Mouse (Mus musculus): ENCODE data around the gene Fcrlb. TPM values are rescaled to one million over a fixed set of nuclear protein-coding genes. Genes with fewer than 3 reads are reported as not detected.

Gene Fcrlb
- polyA plus RNA-seq, 1 experiment from 2014 or later, result 0.71 TPM

DNA sequence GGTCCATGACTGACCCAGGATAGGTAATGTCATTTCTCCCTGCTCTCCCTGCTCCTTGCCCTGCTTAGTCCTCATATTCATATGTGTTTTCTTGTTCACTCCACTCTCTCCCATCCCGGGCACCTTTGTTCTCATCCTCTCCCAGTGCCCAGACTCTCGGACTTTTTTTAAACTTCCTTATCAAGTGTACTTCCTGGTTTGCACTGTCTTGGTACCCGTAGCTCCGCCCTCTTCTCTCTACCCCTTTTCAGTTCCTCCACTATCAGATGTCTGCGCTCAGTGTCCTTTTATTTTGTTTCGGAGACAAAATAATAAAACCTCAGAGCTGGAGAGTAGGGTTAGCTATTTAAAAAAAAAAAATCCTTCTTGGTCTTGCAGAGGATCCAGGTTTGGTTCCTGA, 11.7 kb upstream of the Fcrlb start:
- 89% methylated on average over 6 of the region's 6 CpGs for WGBS
- Histone ChIP-seq H3K9me3 (ENCODE audit: control insufficient read depth, low read length) (no peaks in the 10 kb centered on the region), H3K27ac (replicated peaks; ENCODE audit: low read depth, low read length) (no peak overlapping the region), H3K36me3 (ENCODE audit: control insufficient read depth, insufficient read depth, low read length) (no peaks in the 10 kb centered on the region), H3K4me3 (replicated peaks; ENCODE audit: low read depth, low read length) (no peak overlapping the region), H3K27me3 (ENCODE audit: control insufficient read depth, insufficient read depth, low read length) (no peaks in the 10 kb centered on the region), H3K4me2 (ENCODE audit: low read length) (no peak overlapping the region), H3K9ac (replicated peaks; ENCODE audit: low read length) (no peak overlapping the region), H3K4me1 (ENCODE audit: control insufficient read depth, insufficient read depth, low read length) (no peaks in the 10 kb centered on the region)
- ATAC-seq (ENCODE audit: low FRiP score, low TSS enrichment), result no peak
- no peak for DNase-seq

DNA sequence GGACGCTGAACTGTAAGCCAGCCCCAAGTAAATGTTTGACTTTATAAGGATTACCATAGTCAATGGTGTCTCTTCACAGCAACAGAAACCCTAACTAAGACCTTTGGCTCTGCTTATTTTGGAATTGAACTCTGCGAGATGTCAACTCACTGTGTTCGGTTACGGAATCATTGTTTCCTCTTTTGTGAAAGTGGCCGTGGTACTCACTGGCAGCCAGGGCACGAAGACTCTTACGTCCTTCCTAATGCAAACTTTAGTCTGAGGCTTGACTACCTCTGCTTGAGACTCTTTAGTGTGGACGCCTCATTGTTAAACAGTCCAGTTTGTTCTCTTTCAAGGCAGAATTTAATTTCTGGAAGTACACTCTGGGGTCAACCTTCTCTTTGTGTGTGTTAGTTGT, 6.6 kb upstream of the Fcrlb start:
- Histone ChIP-seq H3K27ac (replicated peaks; ENCODE audit: low read depth, low read length) (no peak overlapping the region), H3K9ac (replicated peaks; ENCODE audit: low read length) (no peak overlapping the region), H3K36me3 (ENCODE audit: control insufficient read depth, insufficient read depth, low read length) (no peaks in the 10 kb centered on the region), H3K9me3 (ENCODE audit: control insufficient read depth, low read length) (no peaks in the 10 kb centered on the region), H3K4me2 (ENCODE audit: low read length) (no peak overlapping the region), H3K4me3 (replicated peaks; ENCODE audit: low read depth, low read length) (no peak overlapping the region), H3K27me3 (ENCODE audit: control insufficient read depth, insufficient read depth, low read length) (no peaks in the 10 kb centered on the region), H3K4me1 (ENCODE audit: control insufficient read depth, insufficient read depth, low read length) (no peaks in the 10 kb centered on the region)
- 95% methylated on average over 8 of the region's 8 CpGs for WGBS
- DNase-seq (no peak), ATAC-seq (ENCODE audit: low FRiP score, low TSS enrichment) (no peak)

DNA sequence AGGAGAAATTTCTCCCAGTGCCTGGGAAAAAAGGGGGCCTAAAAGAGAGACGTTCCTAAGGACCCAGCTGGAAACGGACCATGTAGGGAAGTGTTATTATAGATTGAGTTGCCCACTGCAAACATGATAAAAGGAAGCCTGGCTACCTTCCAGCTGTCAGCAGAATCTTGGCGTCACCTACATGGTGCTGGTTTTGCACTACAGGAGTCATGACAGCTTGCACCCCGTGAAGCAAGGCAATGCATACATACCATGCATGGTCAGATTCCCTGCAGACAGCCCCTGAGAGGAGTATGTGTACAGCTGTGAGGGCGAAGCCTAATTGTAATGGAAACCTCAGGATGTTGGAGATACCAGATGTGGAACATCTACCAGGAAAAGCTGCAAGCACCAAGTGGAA, 2.9 kb upstream of the Fcrlb start:
- 80% methylated on average over 5 of the region's 5 CpGs for WGBS
- DNase-seq (no peak), ATAC-seq (ENCODE audit: low FRiP score, low TSS enrichment) (no peak)
- Histone ChIP-seq H3K9me3 (ENCODE audit: control insufficient read depth, low read length) (no peaks in the 10 kb centered on the region), H3K27me3 (ENCODE audit: control insufficient read depth, insufficient read depth, low read length) (no peaks in the 10 kb centered on the region), H3K4me2 (ENCODE audit: low read length) (no peak overlapping the region), H3K9ac (replicated peaks; ENCODE audit: low read length) (no peak overlapping the region), H3K4me1 (ENCODE audit: control insufficient read depth, insufficient read depth, low read length) (no peaks in the 10 kb centered on the region), H3K4me3 (replicated peaks; ENCODE audit: low read depth, low read length) (no peak overlapping the region), H3K27ac (replicated peaks; ENCODE audit: low read depth, low read length) (no peak overlapping the region), H3K36me3 (ENCODE audit: control insufficient read depth, insufficient read depth, low read length) (no peaks in the 10 kb centered on the region)

DNA sequence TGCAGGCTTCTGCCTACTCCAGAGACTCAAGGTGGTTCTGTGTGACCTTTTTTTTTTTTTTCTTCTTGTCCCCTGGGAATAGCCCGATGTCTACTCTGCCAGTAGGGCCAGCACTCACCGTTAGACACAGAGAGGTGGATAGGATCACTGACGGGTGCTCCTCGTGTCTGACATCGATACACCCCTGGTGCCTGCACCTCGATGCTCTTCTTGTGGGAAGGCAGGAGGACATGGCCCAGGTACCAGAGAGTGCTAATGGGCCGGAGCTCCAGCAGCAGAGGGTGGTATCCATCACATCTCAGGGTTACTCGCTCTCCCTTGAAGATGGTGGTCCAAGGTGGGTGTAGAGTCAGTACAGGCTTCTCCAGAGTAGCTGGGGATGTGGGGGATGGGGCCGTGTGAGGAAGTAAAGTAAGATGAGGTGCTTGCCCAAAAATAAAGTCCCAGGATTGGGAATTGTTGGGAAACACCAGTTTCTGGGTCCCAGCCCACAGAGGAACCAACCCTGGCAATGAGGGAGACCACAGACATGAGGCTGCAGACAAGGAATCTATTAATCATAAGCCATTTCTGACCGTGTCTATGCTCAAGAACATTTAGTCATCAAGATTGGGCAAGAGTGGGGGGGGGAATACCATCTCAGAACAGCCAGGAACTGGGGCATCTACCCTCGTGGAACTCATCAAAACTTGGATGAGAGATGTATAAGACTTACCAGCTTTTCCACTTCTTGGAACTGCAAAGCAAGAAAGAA, 657 bp downstream of the Fcrlb start:
- no peaks in the 10 kb centered on the region for H3K9me3 ChIP-seq (ENCODE audit: control insufficient read depth, low read length)
- H3K4me1 ChIP-seq (ENCODE audit: control insufficient read depth, insufficient read depth, low read length), result peaks cover 4% of the 10 kb centered on the region; the same call in 1 of the 2 replicates
- H3K36me3 ChIP-seq (ENCODE audit: control insufficient read depth, insufficient read depth, low read length), result no peaks in the 10 kb centered on the region
- no peak for DNase-seq
- H3K27ac ChIP-seq (replicated peaks; ENCODE audit: low read depth, low read length), result no peak overlapping the region
- peaks cover 23% of the 10 kb centered on the region for H3K27me3 ChIP-seq (ENCODE audit: control insufficient read depth, insufficient read depth, low read length)
- ATAC-seq (ENCODE audit: low FRiP score, low TSS enrichment), result no peak
- H3K9ac ChIP-seq (replicated peaks; ENCODE audit: low read length), result no peak overlapping the region
- WGBS, result 83% methylated on average over 11 of the region's 11 CpGs
- H3K4me3 ChIP-seq (replicated peaks; ENCODE audit: low read depth, low read length), result no peak overlapping the region
- no peak overlapping the region for H3K4me2 ChIP-seq (ENCODE audit: low read length)

DNA sequence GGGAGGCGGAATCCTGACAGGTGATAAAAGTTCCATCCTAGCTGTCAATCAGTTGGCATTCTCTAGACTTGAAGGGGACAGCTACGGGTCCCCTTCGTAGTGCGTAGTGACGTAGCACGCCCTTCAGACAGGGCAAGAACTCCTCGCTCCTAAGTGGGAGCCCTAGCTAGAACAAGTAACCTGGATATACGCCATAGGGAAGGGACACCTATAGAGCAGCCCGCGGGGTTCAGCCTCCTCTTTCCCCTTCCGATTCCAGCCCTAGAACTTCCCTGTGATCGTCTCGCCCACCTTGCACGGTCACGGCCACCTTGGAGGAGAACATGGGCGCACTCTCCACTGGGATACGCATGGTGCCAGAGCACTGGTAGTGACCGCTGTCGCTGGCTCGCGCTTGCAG, 4.4 kb downstream of the Fcrlb start:
- H3K27me3 ChIP-seq (ENCODE audit: control insufficient read depth, insufficient read depth, low read length), result peaks cover 32% of the 10 kb centered on the region
- whole genome bisulfite sequencing, result 3% methylated on average over 21 of the region's 21 CpGs
- peak; percentile 61; the same call in 1 of the 2 replicates for ATAC-seq (ENCODE audit: low FRiP score, low TSS enrichment)

DNA sequence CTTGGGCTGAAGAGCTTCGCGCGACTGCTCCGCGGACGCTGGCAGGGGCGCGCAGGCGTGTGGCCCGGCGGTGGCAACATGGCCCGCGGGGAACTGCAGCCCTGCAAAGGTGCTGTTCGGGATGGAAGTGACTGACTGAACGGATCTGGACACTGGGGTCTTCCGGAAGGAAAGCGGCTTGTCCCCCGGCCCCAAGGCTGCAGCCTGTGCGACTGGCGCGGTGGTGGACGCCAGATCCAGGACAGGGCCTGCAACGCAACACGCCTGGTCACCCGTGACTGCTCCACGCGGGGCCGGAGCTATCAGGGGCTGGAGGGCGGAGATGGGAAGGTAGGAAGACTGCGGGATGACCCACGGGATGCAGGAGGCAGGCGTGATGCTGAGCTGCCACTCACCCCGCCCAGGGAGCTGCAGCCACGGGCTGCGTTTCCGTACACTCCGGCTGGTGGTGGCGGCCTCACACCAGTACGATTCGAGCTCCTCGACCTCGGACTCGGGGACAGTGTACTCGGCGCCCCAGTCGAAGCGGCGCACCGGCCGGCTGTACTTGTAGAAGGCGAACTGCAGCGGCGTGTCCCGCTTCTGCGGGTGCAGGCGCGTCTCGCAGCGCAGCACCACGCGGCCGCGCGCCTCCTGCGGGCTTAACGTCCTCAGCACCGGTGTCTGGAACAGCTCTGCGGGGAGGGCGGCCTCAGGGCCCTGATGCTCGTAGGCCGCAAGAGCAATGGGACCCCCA, 5.1 kb downstream of the Fcrlb start:
- no peaks in the 10 kb centered on the region for H3K9me3 ChIP-seq (ENCODE audit: control insufficient read depth, low read length)
- H3K4me3 ChIP-seq (replicated peaks; ENCODE audit: low read depth, low read length), result peak overlapping the region; percentile 60
- H3K27me3 ChIP-seq (ENCODE audit: control insufficient read depth, insufficient read depth, low read length), result peaks cover 32% of the 10 kb centered on the region
- H3K4me2 ChIP-seq (ENCODE audit: low read length), result peak overlapping the region; percentile 83
- WGBS, result under 1% methylated on average over 67 of the region's 71 CpGs
- DNase-seq (peak; percentile 81), ATAC-seq (ENCODE audit: low FRiP score, low TSS enrichment) (peak; percentile 72)
- no peak overlapping the region; the same call in 1 of the 2 replicates for H3K27ac ChIP-seq (replicated peaks; ENCODE audit: low read depth, low read length)
- H3K9ac ChIP-seq (replicated peaks; ENCODE audit: low read length), result peak overlapping the region; percentile 59
- no peaks in the 10 kb centered on the region for H3K36me3 ChIP-seq (ENCODE audit: control insufficient read depth, insufficient read depth, low read length)
- H3K4me1 ChIP-seq (ENCODE audit: control insufficient read depth, insufficient read depth, low read length), result peaks cover 4% of the 10 kb centered on the region; the same call in 1 of the 2 replicates

More for the DNA sequence above, 4.4 kb downstream of the Fcrlb start:
- Histone ChIP-seq H3K9me3 (ENCODE audit: control insufficient read depth, low read length) (no peaks in the 10 kb centered on the region), H3K36me3 (ENCODE audit: control insufficient read depth, insufficient read depth, low read length) (no peaks in the 10 kb centered on the region), H3K4me2 (ENCODE audit: low read length) (peak overlapping the region; percentile 83), H3K9ac (replicated peaks; ENCODE audit: low read length) (peak overlapping the region; percentile 59; the same call in 1 of the 2 replicates), H3K4me1 (ENCODE audit: control insufficient read depth, insufficient read depth, low read length) (peaks cover 4% of the 10 kb centered on the region; the same call in 1 of the 2 replicates), H3K4me3 (replicated peaks; ENCODE audit: low read depth, low read length) (peak overlapping the region; percentile 60), H3K27ac (replicated peaks; ENCODE audit: low read depth, low read length) (no peak overlapping the region)
- peak; percentile 54 for DNase-seq

DNA sequence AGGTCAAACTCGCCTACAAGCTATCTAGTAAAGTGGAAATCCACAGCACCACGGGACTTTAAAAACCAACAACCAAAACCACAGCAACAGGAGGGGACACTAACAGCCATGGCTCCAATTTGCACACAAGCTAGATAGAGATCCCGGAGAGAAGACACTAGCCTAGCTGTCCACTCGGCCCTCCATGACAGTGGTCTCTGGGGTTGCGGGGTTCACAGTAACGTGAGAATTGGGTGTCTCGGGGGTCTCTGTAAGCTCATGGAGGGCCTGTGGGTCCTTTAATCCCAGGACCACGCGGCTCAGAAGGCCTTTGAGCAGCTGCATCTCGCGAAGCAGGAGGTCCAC, 5.7 kb downstream of the Fcrlb start:
- Histone ChIP-seq H3K4me2 (ENCODE audit: low read length) (peak overlapping the region; percentile 83), H3K4me1 (ENCODE audit: control insufficient read depth, insufficient read depth, low read length) (peaks cover 4% of the 10 kb centered on the region; the same call in 1 of the 2 replicates), H3K9me3 (ENCODE audit: control insufficient read depth, low read length) (no peaks in the 10 kb centered on the region), H3K27ac (replicated peaks; ENCODE audit: low read depth, low read length) (no peak overlapping the region; the same call in 1 of the 2 replicates), H3K27me3 (ENCODE audit: control insufficient read depth, insufficient read depth, low read length) (peaks cover 32% of the 10 kb centered on the region), H3K9ac (replicated peaks; ENCODE audit: low read length) (peak overlapping the region; percentile 59), H3K36me3 (ENCODE audit: control insufficient read depth, insufficient read depth, low read length) (no peaks in the 10 kb centered on the region), H3K4me3 (replicated peaks; ENCODE audit: low read depth, low read length) (peak overlapping the region; percentile 60)
- ATAC-seq (ENCODE audit: low FRiP score, low TSS enrichment) (0 out of 2 replicates have a peak, but pooled peaks have one; percentile 19), DNase-seq (peak; percentile 23)
- 19% methylated on average over 11 of the region's 11 CpGs for WGBS

DNA sequence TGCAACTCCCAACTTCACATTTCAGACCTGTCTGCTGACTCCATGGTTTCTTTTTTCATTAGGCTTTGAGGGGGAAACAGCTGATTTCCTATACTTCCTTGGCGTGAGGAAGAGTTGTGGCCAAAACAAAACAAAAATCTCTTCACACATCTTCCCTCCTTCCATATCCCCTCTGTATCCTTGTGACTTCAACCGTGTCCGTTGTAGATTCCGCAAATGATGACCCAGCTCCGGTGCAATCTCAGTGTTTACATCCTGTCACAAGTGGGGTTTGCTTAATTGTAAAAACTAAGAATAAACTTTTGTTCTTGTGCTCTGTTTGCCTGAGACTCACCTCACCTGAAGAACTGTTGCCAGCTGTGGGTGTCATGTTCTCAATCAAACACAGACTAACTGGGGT, 9.3 kb downstream of the Fcrlb start:
- Histone ChIP-seq H3K4me3 (replicated peaks; ENCODE audit: low read depth, low read length) (no peak overlapping the region), H3K4me1 (ENCODE audit: control insufficient read depth, insufficient read depth, low read length) (peaks cover 2% of the 10 kb centered on the region; the same call in 1 of the 2 replicates), H3K9ac (replicated peaks; ENCODE audit: low read length) (no peak overlapping the region), H3K9me3 (ENCODE audit: control insufficient read depth, low read length) (no peaks in the 10 kb centered on the region), H3K27me3 (ENCODE audit: control insufficient read depth, insufficient read depth, low read length) (peaks cover 23% of the 10 kb centered on the region), H3K4me2 (ENCODE audit: low read length) (no peak overlapping the region), H3K27ac (replicated peaks; ENCODE audit: low read depth, low read length) (no peak overlapping the region), H3K36me3 (ENCODE audit: control insufficient read depth, insufficient read depth, low read length) (no peaks in the 10 kb centered on the region)
- no peak for DNase-seq
- WGBS, result 80% methylated on average over 5 of the region's 5 CpGs
- no peak for ATAC-seq (ENCODE audit: low FRiP score, low TSS enrichment)

Data from midbrain, embryonic 14.5 days (tissue).